Mouse (Mus musculus) hindbrain, embryonic 10.5 days (tissue): ENCODE results near the gene Bmpr1b. TPM values are rescaled to one million over a fixed set of nuclear protein-coding genes. Genes with fewer than 3 reads are reported as not detected.
A peak's percentile ranks its signal among the peaks of the same experiment; 100 is the strongest.
"Not testable (repeated sequence)": the region's sequence is repeated elsewhere in the genome, so short reads cannot be mapped to it uniquely, and the experiment has no call there.

ENCODE experiments used
- DNase-seq: peaks from one replicate; pipeline ENCODE4 v3.0.0-alpha.2; 2017; ENCODE audit warnings: low spot score
- H3K27ac ChIP-seq: fragments of 300-500 bp; sonication (generic); 2 replicates; pipeline ENCODE4 v1.5.1; 2016; ENCODE audit warnings: mild to moderate bottlenecking, moderate library complexity
- H3K27me3 ChIP-seq: fragments of 300-500 bp; sonication (generic); 2 replicates; pipeline ENCODE4 v1.6.1; 2016; ENCODE audit warnings: mild to moderate bottlenecking; ENCODE audit not compliant: poor library complexity, insufficient read depth, severe bottlenecking
- H3K36me3 ChIP-seq: fragments of 300-500 bp; sonication (generic); 2 replicates; pipeline ENCODE4 v1.6.1; 2016; ENCODE audit warnings: mild to moderate bottlenecking, moderate library complexity
- H3K4me1 ChIP-seq: fragments of 300-500 bp; sonication (generic); replicated peaks from 2 replicates; pipeline ENCODE4 v1.6.1; 2016; ENCODE audit warnings: mild to moderate bottlenecking
- H3K4me3 ChIP-seq: fragments of 300-500 bp; sonication (generic); 2 replicates; pipeline ENCODE4 v1.5.1; 2016; ENCODE audit warnings: mild to moderate bottlenecking, moderate library complexity
- H3K9me3 ChIP-seq: fragments of 300-500 bp; sonication (generic); 2 replicates; pipeline ENCODE4 v1.6.1; 2016; ENCODE audit warnings: mild to moderate bottlenecking, moderate library complexity
- WGBS: fragments of 180-500 bp; shearing (Covaris S2); methylation state at CpG from one replicate; pipeline ENCODE4 v1.1.7; 2016; 5-methylcytosine and 5-hydroxymethylcytosine counted together
- polyA plus RNA-seq: library from polyadenylated mRNA; unstranded; fragments of >200 nt; fragmentation: Nextera tagmentation; extraction: Ambion mirVana; gene quantifications from 2 replicates; pipeline ENCODE4 v1.2.1, GENCODE M21; 2016

Gene Bmpr1b
- 9.9 and 11.6 TPM in 2 replicates for polyA plus RNA-seq

DNA sequence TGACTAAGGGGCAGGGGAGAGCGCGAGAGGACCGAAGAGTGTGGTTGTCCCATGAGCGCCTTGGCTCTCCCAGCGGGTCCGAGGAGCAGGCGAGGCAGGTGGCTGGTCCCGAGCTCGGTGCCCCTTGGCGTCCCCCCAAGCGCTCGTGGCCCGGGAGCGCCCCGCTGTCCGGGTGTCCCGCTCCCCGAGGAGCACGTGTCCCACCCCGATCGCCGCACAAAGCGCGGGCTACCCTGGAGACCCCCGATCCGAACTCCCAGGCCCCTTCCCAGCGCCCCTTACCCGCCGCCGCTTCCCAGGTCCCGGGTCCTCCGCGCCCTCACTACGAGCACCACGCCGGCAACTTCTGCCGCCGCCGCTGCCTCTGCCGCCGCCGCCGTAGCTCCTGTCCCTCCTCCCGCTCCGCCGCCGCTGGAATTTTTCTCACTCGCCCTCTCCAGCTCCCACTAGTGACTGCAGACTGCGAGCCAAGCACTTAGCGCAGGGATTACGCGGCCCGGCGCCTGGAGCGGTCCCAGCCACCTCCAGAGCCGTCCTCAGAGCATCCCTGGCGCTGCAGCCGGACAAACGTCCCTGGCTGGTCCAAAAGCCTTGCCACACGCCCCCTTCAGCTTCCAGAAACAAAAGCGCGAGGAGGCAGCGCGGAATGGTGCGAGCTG, at the start of gene Bmpr1b:
Bmpr1b (minus strand) TSS at position 563 of the 659 bp plus-strand sequence.
- Histone ChIP-seq H3K27ac (peak within 1 kb of the TSS; percentile 94), H3K36me3 (no peaks in the 10 kb centered on the region), H3K4me3 (peak within 1 kb of the TSS; percentile 79), H3K9me3 (no peaks in the 10 kb centered on the region), H3K27me3 (peaks cover 24% of the 10 kb centered on the region), H3K4me1 (peaks cover 25% of the 10 kb centered on the region)
- under 1% methylated on average over 65 of the region's 65 CpGs for WGBS
- DNase-seq: peak; percentile 88

DNA sequence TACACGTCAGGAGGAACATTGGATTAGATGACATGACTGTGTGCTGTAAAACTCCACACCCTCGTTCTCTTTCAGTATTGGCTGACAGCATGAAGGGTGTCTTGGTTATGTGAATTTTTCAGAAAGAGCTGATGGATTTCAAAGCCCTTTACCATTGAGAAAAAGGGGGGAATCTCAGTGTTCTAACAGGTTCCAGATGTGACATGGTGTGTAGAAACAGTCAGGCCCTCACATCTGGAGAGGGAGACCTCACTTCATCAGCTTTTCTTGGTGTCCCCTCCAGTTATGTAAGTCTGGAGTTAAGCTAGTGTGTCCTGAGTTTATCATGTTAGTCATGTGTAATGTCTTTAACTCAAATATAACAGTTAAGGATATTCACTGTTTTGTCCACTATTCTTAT, 43.6 kb upstream of the Bmpr1b start:
- 77% methylated on average over 2 of the region's 2 CpGs for WGBS
- no peak for DNase-seq
- H3K9me3 ChIP-seq: no peaks in the 10 kb centered on the region

GRCm38 (mm10) chr3:142212186-142212585, 43.0 kb upstream of the Bmpr1b start:
- no peak for DNase-seq
- H3K27ac ChIP-seq: no peak overlapping the region
- H3K36me3 ChIP-seq: no peaks in the 10 kb centered on the region
- no peaks in the 10 kb centered on the region for H3K27me3 ChIP-seq
- WGBS: 87% methylated on average over 3 of the region's 3 CpGs
- H3K9me3 ChIP-seq: no peaks in the 10 kb centered on the region
- peaks cover 9% of the 10 kb centered on the region for H3K4me1 ChIP-seq
- H3K4me3 ChIP-seq: no peak overlapping the region

More for the DNA sequence above, 43.6 kb upstream of the Bmpr1b start:
- Histone ChIP-seq H3K27ac (no peak overlapping the region), H3K27me3 (no peaks in the 10 kb centered on the region), H3K36me3 (no peaks in the 10 kb centered on the region), H3K4me1 (peaks cover 9% of the 10 kb centered on the region), H3K4me3 (no peak overlapping the region)

GRCm38 (mm10) chr3:142209981-142210380, 40.8 kb upstream of the Bmpr1b start:
- 73% methylated on average over 6 of the region's 6 CpGs for WGBS
- Histone ChIP-seq H3K4me1 (peaks cover 9% of the 10 kb centered on the region), H3K27ac (peak overlapping the region; percentile 40; the same call in 1 of the 2 replicates), H3K27me3 (no peaks in the 10 kb centered on the region), H3K9me3 (no peaks in the 10 kb centered on the region), H3K36me3 (no peaks in the 10 kb centered on the region), H3K4me3 (no peak overlapping the region)
- no peak for DNase-seq

DNA sequence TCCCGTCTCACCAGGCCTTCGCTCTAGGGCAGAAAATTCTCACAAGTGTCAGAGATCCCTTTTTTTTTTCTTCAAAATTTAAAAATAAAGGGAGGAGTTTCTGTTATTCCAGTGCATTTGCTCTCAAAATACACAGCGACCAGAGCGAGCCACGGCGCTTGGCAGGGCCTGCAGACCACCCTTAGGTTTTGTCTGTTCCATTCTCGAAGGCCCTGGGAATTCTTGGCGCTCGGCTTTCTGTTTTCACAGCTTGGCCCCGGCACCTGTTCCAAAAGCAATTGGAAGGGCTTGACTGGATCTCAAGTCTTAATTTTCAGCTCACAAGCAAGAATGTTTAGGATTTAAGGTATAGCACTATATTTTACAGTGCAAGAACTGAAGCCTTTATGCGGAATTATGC, 39.8 kb upstream of the Bmpr1b start:
- Histone ChIP-seq H3K4me1 (peaks cover 9% of the 10 kb centered on the region), H3K27me3 (no peaks in the 10 kb centered on the region), H3K36me3 (no peaks in the 10 kb centered on the region), H3K27ac (no peak overlapping the region), H3K4me3 (no peak overlapping the region), H3K9me3 (no peaks in the 10 kb centered on the region)
- no peak for DNase-seq
- WGBS: 81% methylated on average over 11 of the region's 11 CpGs

DNA sequence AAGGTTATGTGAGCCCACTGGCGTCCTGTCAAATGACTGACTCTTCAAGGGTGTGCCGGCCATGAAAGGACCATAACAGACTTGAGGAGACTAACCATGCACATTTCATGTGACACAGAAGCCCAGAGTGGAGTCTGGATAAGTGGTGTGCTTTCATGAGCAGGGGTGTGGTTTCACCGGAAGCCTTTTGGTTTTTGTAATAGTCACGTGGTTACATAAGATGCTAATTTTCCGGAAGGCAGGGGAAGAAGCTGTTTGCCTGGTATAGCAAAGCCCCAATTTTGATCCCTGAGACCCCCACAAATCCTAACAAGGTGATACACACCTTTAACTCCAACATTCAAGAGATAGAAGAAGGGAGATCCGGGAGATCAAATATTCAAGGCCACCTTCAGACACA, 38.3 kb upstream of the Bmpr1b start:
- Histone ChIP-seq H3K9me3 (no peaks in the 10 kb centered on the region), H3K4me3 (no peak overlapping the region), H3K4me1 (peaks cover 9% of the 10 kb centered on the region), H3K27ac (no peak overlapping the region), H3K27me3 (no peaks in the 10 kb centered on the region), H3K36me3 (no peaks in the 10 kb centered on the region)
- DNase-seq: no peak
- WGBS: 93% methylated on average over 6 of the region's 6 CpGs

- no peaks in the 10 kb centered on the region for H3K36me3 ChIP-seq
- H3K9me3 ChIP-seq: no peaks in the 10 kb centered on the region
- H3K4me1 ChIP-seq: peaks cover 9% of the 10 kb centered on the region
- WGBS: 91% methylated on average over 3 of the region's 3 CpGs
- no peak overlapping the region for H3K4me3 ChIP-seq
- H3K27me3 ChIP-seq: no peaks in the 10 kb centered on the region
- no peak for DNase-seq
- H3K27ac ChIP-seq: no peak overlapping the region
Measured at GRCm38 (mm10) chr3:142206316-142206715, 37.1 kb upstream of the Bmpr1b start.

GRCm38 (mm10) chr3:142196142-142196541, 26.9 kb upstream of the Bmpr1b start:
- WGBS: 85% methylated on average over 8 of the region's 8 CpGs
- Histone ChIP-seq H3K4me1 (no peaks in the 10 kb centered on the region), H3K4me3 (no peak overlapping the region), H3K9me3 (peaks cover 4% of the 10 kb centered on the region), H3K27ac (no peak overlapping the region), H3K36me3 (no peaks in the 10 kb centered on the region), H3K27me3 (no peaks in the 10 kb centered on the region)
- DNase-seq: no peak

DNA sequence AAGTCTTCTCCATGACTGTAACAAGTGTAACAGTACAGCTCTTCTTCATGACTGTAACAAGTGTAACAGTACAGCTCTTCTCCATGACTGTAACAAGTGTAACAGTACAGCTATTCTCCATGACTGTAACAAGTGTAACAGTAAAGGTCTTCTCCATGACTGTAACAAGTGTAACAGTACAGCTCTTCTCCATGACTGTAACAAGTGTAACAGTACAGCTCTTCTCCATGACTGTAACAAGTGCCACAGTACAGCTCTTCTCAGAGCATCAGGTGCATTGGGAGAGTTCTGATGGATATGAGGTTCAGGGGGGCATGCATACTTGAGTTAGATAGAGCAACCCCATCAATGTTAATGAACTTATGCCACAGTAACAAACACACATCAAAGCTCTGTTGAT, 22.4 kb upstream of the Bmpr1b start:
- H3K36me3 ChIP-seq, H3K4me3 ChIP-seq, H3K9me3 ChIP-seq, H3K4me1 ChIP-seq, H3K27me3 ChIP-seq, DNase-seq, H3K27ac ChIP-seq: not testable (repeated sequence)

DNA sequence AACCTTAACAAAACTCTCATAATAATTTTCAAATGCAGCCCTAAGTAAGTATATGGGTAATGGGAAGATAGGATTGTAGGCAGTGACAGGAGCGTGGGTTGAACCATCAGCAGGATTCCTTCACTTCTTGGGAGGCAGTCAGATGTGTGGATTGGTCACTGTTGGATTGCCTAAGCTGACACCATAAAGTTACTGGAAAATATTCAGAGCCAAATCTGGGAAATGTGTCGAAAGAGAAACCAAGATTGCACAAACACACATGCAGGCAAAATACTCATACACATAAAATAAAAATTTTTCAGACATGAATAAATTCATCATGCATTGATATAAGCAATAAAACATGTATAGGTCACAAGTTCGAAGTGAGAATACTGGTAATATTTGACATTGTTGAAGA, 17.3 kb upstream of the Bmpr1b start:
- Histone ChIP-seq H3K9me3 (peaks cover 2% of the 10 kb centered on the region), H3K36me3 (no peaks in the 10 kb centered on the region), H3K27ac (no peak overlapping the region), H3K4me3 (no peak overlapping the region), H3K27me3 (no peaks in the 10 kb centered on the region), H3K4me1 (no peaks in the 10 kb centered on the region)
- DNase-seq: no peak
- 85% methylated on average over 3 of the region's 3 CpGs for WGBS

- Histone ChIP-seq H3K27me3 (peaks cover 24% of the 10 kb centered on the region), H3K27ac (no peak overlapping the region), H3K4me1 (peaks cover 9% of the 10 kb centered on the region), H3K9me3 (no peaks in the 10 kb centered on the region), H3K36me3 (no peaks in the 10 kb centered on the region), H3K4me3 (no peak overlapping the region)
- 88% methylated on average over 4 of the region's 4 CpGs for WGBS
- DNase-seq: no peak
Measured at GRCm38 (mm10) chr3:142173996-142174395, 4.8 kb upstream of the Bmpr1b start.

DNA sequence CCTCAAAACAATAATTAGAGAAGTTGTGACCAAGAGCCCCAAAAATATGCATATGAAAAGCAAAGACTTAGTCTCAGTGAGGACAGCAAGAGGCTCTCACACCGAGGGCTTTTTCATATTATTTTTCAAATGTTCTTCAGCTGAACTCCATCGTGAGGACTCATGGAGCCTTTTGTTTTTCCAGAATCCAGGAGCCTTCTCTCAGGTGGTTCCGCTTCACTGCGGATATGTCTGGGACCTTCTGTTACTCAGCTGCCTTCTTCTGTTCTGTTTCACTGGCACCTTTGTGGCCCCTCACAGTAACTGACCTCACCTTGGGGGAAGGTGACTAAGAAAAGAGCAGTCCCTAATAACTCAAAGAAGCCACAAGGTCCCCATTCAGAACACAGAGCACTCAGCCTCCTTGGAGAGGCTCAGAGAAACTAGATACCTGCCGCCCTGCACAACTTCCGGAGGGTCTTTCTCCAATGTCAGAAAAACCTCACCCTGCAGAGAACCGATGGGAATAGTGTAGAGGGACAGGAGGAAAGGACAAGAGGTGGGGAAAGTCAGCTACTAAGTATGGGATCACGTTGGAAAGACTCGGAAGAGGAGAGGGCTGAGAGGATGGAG, 868 bp downstream of the Bmpr1b start:
- Histone ChIP-seq H3K27ac (peak overlapping the region; percentile 94), H3K36me3 (no peaks in the 10 kb centered on the region), H3K4me1 (peaks cover 29% of the 10 kb centered on the region), H3K4me3 (peak overlapping the region; percentile 79), H3K9me3 (no peaks in the 10 kb centered on the region), H3K27me3 (peaks cover 24% of the 10 kb centered on the region)
- 11% methylated on average over 9 of the region's 9 CpGs for WGBS
- no peak for DNase-seq

DNA sequence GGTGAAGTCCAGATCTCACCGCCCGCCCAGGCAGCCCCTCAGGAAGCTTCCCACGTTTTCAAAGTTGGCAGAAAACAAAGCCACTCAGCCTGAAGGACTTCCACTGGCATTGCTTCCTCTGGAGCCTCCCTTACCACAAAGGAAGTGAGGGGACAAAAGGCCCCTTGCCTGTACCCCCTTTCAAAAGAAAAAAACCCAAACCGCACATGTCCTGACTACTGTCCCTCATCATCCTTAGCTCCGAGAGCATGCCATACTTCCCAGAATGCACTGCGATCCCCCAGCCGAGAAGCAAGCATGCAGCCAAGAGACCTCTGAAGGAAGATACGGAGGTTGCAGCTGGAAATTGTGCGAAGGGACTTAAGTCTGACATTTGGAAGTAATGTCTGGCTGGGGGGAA, 4.2 kb downstream of the Bmpr1b start:
- no peaks in the 10 kb centered on the region for H3K9me3 ChIP-seq
- no peak overlapping the region for H3K4me3 ChIP-seq
- no peaks in the 10 kb centered on the region for H3K36me3 ChIP-seq
- DNase-seq: no peak
- H3K4me1 ChIP-seq: peaks cover 29% of the 10 kb centered on the region
- peak overlapping the region; percentile 50; the same call in 1 of the 2 replicates for H3K27ac ChIP-seq
- 58% methylated on average over 9 of the region's 9 CpGs for WGBS
- H3K27me3 ChIP-seq: peaks cover 3% of the 10 kb centered on the region; the same call in 1 of the 2 replicates
